Mouse (Mus musculus): ENCODE data around the gene A730049H05Rik. TPM values are rescaled to one million over a fixed set of nuclear protein-coding genes. Genes with fewer than 3 reads are reported as not detected.

A730049H05Rik gene
- total RNA-seq, 2 experiments from 2014 or later = not detected

DNA sequence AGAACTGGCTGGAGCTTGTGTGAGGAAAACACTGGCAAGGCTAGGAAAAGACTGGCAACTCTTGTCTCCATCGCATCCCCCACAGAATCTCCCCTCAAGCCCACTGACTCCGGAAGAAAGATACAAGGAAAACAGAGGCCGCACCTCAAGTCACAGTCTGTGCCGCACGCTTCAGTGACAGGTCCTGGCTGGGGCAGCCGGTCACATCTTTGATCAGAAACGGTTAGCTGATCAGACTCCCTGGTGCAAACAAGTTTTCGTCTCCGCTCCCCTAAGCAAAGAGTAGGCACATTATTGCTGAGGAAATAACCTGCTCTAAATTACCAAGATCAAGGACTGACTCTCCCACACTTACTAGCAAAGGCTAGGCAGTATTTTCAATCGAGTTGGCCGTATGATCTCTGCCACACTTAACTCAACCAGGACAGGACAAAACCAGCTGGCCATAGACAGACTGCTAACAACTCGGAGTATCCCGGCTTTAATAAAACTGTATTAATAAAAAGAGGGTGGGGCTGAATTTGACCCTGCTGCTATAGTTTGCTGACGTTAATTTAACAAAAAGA lies 63.5 kb downstream of the A730049H05Rik start:
- no peak for DNase-seq

DNA sequence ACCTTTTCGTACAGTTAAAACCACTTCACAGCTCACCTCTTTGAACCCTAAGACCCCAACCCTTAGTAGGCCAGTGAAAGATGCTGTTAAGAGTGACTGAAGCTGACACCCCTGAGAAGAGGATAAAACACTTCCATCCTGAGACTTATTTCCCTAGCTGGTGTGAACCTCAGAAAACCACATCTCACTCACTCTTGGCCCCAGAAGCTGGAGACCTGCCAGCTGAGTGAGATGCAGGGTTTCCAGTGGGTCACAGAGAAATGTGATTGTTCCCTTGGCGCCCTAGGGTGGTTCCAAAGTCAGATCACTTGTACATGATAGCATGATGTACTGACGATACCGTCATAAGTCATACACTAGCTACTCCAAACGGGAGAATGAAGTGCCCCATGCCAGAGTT lies 66.2 kb downstream of the A730049H05Rik start:
- DNase-seq = no peak

DNA sequence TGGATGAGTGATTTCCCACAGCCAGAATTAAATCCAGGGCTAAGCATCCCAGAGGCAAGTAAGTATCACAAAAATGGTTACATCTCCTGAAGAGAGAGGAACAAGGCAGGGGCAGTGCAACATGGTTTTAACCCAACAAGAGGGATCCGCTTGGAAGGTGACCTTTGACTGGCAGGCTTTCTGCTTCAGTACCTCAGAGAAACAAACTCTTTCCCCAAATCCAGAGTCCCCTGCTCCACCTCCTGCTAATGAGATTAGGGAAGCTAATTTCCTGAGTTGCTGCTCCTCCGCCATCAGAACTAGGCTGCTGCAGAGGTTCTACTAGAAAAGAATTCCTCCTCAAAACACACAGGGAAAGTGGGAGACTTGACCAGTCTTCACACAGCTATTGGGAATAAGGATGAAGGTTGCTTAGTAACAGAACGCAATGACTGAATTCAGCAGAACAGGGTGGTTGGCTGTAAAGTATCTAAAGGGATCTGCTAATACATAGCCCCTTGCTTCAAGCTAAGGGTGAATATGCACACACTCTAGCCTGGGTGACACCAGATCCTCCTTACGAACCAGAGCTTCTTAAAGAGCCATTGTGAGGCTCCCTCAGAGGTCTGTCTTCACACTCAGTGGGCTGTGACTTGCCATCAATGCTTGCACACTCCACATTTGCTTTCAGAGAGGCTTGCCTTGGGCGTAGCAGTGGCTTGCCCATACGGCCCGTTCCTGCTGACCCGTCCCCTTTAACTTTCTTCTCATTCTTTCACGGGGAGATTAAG lies 67.0 kb downstream of the A730049H05Rik start:
- no peak for DNase-seq

GRCm38 (mm10) chr6:92891535-92891934 lies 75.3 kb downstream of the A730049H05Rik start:
- no peak for DNase-seq

Other genes starting within 250 kb of the A730049H05Rik start
- 1 to 10 TPM; 3.7 to 4.0 TPM for gene Prickle2, start 110.3 kb upstream of the A730049H05Rik start, total RNA-seq (2021)
- under 1 TPM; 0.10 to 0.28 TPM for gene Gm15737, start 52.9 kb downstream of the A730049H05Rik start, total RNA-seq (2021)
- 10 to 100 TPM; 11.6 to 13.9 TPM for gene Adamts9, start 127.0 kb downstream of the A730049H05Rik start, total RNA-seq (2021)

Measured in heart, adult 18-20 months (tissue).